Mouse (Mus musculus) fat pad, adult 2 months (tissue): ENCODE data around the gene 0610009B22Rik.

Experiments
- DNase-seq: peaks from one replicate; pipeline ENCODE4 v3.0.0-alpha.2; 2011; ENCODE audit warnings: low read depth, low spot score; ENCODE audit errors: extremely low read depth

Gene 0610009B22Rik

DNA sequence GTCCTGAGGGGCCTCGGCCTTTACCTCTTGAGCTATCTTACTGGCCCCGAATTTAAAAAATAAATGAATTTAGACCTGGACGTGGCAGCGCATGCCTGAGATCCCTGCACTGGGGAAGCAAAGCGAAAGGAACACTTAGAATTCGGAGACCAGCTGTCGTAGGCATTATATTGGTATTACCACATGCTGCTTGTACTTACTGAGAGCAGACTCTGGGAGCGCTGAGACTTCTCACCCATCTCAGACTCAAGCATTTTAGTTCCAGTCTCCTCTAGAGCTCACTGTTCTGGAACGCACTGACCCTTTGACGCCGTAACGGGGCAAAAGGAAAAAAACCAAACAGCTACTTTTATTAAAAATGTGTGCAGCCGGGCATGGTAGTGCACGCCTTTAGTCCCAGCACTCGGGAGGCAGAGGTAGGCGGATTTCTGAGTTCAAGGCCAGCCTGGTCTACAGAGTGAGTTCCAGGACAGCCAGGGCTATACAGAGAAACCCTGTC, 26.8 kb downstream of the 0610009B22Rik start:
- no peak for DNase-seq

GRCm38 (mm10) chr11:51658705-51659104, 30.0 kb downstream of the 0610009B22Rik start:
- no peak for DNase-seq

GRCm38 (mm10) chr11:51658291-51658690, 30.4 kb downstream of the 0610009B22Rik start:
- DNase-seq: no peak

GRCm38 (mm10) chr11:51656798-51657521, 31.7 kb downstream of the 0610009B22Rik start:
- no peak for DNase-seq

GRCm38 (mm10) chr11:51654891-51655290, 33.8 kb downstream of the 0610009B22Rik start:
- DNase-seq: no peak

DNA sequence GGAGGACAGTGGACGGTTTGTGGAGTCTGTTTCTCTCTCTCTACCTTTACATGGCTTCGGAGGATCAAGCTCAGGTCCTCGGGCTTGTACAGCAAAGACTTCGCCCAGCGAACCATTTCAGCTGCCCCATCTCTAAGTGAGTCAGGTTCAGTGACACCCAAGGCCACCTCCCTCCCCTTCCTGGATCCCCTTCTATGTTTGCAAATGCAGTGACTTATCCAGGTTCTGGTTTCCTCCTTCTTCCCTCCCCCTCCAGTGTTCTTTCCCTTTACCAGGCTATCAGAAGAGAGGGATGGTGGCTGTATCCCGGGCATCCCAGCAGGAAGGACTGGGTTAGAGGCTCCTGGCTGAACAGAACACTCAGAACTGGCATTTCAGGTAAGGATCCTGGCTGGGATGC, 34.9 kb downstream of the 0610009B22Rik start:
- DNase-seq: no peak

DNA sequence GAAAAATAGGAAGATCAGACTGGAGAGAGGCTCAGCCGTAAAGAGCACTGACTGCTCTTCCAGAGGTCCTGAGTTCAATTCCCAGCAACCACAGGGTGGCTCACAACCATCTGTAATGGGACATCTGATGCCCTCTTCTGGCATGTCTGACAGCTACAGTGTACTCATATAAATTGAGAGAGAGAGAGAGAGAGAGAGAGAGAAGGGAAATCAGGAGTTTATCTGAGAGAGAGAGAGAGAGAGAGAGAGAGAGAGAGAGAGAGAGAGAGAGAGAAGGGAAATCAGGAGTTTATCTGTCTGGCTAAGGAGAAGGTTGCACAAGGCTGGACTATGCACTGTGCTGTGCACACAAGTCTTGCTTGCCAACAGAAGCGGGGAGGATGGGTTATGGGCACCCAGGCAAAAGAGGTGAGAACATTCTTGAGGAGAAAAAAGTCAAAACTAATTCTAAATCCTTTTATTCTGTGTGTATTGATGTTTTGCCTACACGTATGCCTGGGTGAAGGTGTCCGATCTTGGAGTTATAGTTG, 35.7 kb downstream of the 0610009B22Rik start:
- no peak for DNase-seq

GRCm38 (mm10) chr11:51650691-51651515, 37.8 kb downstream of the 0610009B22Rik start, which contains the start of the genes N4bp3 and D930048N14Rik:
Gene N4bp3 (minus strand): TSS chr11:51650842.
Gene D930048N14Rik (plus strand): TSS chr11:51650954.
- DNase-seq: no peak

DNA sequence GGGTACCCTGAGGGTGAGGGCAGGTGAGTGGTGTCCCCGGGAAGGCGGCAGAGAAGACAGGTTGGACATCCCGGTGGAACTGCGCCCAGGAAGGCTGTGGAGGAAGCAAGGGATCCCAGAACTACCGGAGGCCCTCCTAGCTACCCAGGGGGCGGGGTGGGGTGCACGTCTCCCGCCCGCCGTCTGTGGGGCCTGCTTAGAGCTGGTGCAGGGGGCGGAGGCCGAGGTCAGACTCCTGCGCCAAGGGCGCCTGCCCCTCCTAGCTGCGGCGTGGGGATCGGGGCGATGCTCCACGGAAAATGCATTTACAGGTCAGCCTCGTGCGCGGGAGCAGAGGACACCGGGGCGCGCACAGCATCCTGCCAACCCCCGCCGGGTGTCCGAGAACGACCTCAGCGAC, 38.4 kb downstream of the 0610009B22Rik start:
- DNase-seq: no peak

- no peak for DNase-seq
Observed at GRCm38 (mm10) chr11:51649889-51650199, 38.8 kb downstream of the 0610009B22Rik start.

GRCm38 (mm10) chr11:51649111-51649888, 39.4 kb downstream of the 0610009B22Rik start:
- no peak for DNase-seq

- no peak for DNase-seq
Observed at GRCm38 (mm10) chr11:51648566-51648965, 40.1 kb downstream of the 0610009B22Rik start.

GRCm38 (mm10) chr11:51646751-51647667, 41.7 kb downstream of the 0610009B22Rik start:
- no peak for DNase-seq

DNA sequence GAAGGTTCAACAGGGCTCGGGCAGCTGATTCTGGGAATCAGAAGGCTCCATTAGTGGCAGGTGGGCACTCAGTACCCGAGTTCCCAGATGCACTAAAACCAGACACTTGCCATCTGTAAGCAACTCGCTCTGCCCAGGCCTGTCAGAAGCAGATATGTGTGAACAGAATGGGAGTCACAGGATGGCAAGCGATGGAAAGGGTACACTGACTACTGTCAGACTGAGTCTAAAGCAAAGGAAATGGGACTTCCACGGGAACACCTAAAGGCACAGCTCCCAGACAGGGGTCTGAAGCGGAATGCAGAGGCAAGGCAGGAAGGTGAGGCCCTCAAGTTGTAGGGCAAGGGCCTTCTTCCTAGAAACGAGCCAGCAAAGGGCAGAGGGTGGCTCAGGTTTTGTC, 42.4 kb downstream of the 0610009B22Rik start:
- DNase-seq: no peak

DNA sequence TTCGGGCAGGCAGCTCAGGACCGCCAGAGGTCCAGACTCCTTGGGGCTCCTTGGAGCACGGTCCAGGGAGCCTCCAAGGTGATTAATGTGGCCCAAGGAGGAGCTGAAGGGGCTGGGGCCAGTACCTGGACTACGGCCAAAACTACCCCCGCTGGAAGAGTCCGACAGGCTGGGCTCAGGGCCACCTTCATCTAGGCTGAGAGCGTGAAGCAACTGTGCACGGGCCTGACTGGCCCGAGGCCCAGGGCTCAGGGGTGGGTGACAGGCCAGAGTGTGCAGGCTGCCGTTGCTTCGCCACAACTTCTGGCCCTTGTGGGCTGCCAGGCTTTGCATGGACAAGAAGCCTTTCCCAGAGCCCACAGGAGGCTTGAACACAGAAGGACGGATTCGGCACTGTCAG, 43.4 kb downstream of the 0610009B22Rik start:
- DNase-seq: no peak

GRCm38 (mm10) chr11:51644217-51644616, 44.5 kb downstream of the 0610009B22Rik start:
- DNase-seq: no peak

DNA sequence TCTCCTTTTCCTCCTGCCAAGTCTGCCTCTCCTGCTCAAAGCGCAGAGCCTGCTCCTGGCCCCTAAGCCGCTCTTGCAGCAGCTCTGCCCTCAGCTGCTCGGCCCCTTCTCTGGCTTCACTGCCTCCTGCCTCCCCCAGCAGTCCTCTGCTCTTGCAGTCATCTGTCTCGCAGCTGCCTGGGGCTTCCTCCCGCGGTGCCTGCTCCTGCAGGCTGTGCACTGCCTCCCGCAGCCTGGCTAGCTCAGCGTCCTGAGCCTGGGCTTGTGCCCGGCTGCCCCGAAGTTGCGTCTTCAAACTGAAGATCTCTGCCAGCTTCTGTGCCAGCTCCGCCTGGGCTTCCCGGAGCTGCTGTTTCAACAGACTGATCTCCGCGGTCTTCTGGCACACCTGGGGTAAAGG, 44.9 kb downstream of the 0610009B22Rik start:
- no peak for DNase-seq

GRCm38 (mm10) chr11:51643202-51643601, 45.5 kb downstream of the 0610009B22Rik start:
- DNase-seq: no peak

DNA sequence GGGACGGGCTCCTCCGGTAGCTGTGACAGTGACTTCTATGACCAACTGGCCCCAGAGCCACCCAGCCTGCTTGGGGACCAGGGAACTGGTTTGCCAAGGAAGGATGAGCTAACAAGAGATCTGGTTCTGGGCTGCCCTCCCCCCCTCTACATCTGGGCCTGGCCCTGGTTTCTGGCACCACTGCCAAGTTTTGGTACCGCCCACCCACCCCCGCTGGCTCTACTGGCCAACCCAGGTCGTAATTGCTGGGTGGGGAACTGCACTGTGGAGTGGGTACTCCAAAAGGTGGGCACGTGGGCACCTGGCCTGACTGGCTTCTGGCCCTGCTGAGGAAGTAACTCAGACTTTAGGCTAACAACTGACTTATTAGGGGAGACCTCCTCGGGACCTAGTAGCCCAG, 47.9 kb downstream of the 0610009B22Rik start:
- DNase-seq: no peak

DNA sequence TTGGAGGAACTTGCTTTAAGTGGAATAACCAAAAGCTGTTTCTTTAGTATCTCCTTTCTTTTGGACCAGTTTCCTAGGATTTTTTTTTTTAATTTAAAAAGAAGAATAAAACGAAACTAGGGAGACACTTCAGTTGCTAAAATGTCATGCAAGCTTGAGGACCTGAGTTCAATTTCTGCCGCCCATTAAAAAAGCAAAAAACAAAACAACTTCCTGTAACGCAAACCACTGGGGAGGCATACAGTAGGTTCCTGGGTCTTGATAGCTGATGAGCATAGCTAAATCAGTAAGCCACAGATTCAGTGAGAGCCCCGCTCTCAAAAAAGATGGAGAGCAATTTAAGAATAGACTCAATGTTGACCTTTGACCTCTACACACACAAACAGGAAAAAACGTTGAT, 50.2 kb downstream of the 0610009B22Rik start:
- DNase-seq: no peak
